Mouse (Mus musculus): ENCODE measurements around the gene Smg1. TPM values are rescaled to one million over a fixed set of nuclear protein-coding genes. Genes with fewer than 3 reads are reported as not detected.
A peak's percentile ranks its signal among the peaks of the same experiment; 100 is the strongest.

Smg1 gene
- polyA plus RNA-seq, 1 experiment from 2014 or later: 17.7 TPM

DNA sequence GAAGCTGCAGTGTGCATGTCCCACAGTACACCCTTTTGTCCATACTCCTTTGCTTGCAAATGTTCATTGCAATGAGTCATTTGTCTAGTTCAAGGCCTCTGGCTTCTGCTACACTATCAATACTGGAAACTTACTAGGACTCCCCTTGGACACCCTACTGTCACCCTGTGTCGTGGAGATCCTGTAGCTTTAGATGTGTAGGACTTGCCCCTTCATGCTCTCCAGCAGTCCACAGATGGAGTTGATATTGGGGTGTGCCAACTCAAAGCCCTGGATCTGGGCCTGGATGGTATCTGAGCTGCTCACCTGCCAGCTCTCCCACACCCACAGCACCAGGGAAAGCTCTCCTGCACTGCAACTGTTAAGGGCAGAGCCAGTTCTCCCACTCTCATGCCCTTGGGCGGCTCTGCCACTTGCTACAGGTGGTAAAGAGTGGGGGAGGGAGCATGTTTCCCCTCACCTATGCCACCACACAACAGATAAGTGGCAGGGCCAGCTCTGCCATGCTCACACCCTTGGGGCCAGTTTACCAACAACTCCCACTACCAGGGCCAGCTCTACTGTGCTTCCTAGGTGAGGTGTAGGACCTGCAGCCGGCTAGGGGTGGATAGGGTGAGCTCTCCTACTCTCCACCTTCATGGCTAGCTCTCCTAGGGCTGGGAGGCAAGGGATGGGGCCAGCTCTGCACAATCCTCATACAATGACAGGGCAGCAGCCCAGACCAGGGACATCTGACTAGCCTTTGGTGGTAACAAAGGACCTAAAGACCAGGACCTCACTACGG is 140.6 kb downstream of the Smg1 start:
- peaks cover 17% of the 10 kb centered on the region for H3K36me3 ChIP-seq (ENCODE audit: control insufficient read depth, insufficient read depth, low read length)
- H3K4me3 ChIP-seq (ENCODE audit: low read depth, low read length): no peak overlapping the region
- WGBS: 41% methylated on average over 4 of the region's 4 CpGs
- H3K27me3 ChIP-seq (ENCODE audit: control insufficient read depth, insufficient read depth, low read length): no peaks in the 10 kb centered on the region
- H3K4me2 ChIP-seq (ENCODE audit: low read depth): no peak overlapping the region
- peak; percentile 43 for ATAC-seq (ENCODE audit: insufficient read depth, low FRiP score, low TSS enrichment)
- DNase-seq (ENCODE audit: low spot score): no peak
- no peak overlapping the region for H3K9ac ChIP-seq (ENCODE audit: low read length)
- no peaks in the 10 kb centered on the region; the same call in 1 of the 2 replicates for H3K4me1 ChIP-seq (ENCODE audit: control insufficient read depth, insufficient read depth, low read length)
- H3K9me3 ChIP-seq (ENCODE audit: control insufficient read depth, low read length): no peaks in the 10 kb centered on the region
- H3K27ac ChIP-seq (ENCODE audit: low read depth, low read length): no peak overlapping the region

- Histone ChIP-seq H3K27me3 (ENCODE audit: control insufficient read depth, insufficient read depth, low read length) (no peaks in the 10 kb centered on the region), H3K4me3 (ENCODE audit: low read depth, low read length) (no peak overlapping the region), H3K4me1 (ENCODE audit: control insufficient read depth, insufficient read depth, low read length) (no peaks in the 10 kb centered on the region; the same call in 1 of the 2 replicates), H3K9ac (ENCODE audit: low read length) (no peak overlapping the region), H3K36me3 (ENCODE audit: control insufficient read depth, insufficient read depth, low read length) (peaks cover 14% of the 10 kb centered on the region), H3K4me2 (ENCODE audit: low read depth) (no peak overlapping the region), H3K9me3 (ENCODE audit: control insufficient read depth, low read length) (no peaks in the 10 kb centered on the region), H3K27ac (ENCODE audit: low read depth, low read length) (no peak overlapping the region)
- DNase-seq (ENCODE audit: low spot score) (peak; percentile 70), ATAC-seq (ENCODE audit: insufficient read depth, low FRiP score, low TSS enrichment) (no peak)
- 57% methylated on average over 4 of the region's 4 CpGs for WGBS
Observed at GRCm38 (mm10) chr7:118102231-118102630, 141.2 kb downstream of the Smg1 start.

DNA sequence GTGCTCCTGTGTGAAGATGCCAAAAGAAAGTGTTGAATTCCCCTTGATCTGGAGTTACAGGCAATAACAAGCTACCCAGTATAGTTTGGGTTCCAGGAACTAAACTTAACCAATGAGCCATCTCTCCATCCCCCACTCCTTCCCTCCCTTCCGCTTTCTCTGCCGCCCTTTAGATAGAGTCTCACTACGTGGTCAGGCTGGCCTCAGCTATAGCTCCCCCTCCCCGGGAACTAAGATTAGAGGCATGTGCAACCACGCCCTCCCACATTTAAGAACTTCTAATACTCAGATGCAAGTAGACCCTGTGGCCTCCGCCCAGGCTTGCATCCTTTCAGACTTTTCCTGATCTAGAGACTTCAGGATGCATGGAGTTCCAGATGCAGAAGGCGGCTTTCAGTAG is 145.9 kb downstream of the Smg1 start:
- ATAC-seq (ENCODE audit: insufficient read depth, low FRiP score, low TSS enrichment): no peak
- H3K4me2 ChIP-seq (ENCODE audit: low read depth): no peak overlapping the region
- H3K4me3 ChIP-seq (ENCODE audit: low read depth, low read length): no peak overlapping the region
- 71% methylated on average over 7 of the region's 7 CpGs for WGBS
- DNase-seq (ENCODE audit: low spot score): no peak
- H3K27me3 ChIP-seq (ENCODE audit: control insufficient read depth, insufficient read depth, low read length): no peaks in the 10 kb centered on the region
- no peak overlapping the region for H3K9ac ChIP-seq (ENCODE audit: low read length)
- H3K9me3 ChIP-seq (ENCODE audit: control insufficient read depth, low read length): no peaks in the 10 kb centered on the region
- H3K4me1 ChIP-seq (ENCODE audit: control insufficient read depth, insufficient read depth, low read length): no peaks in the 10 kb centered on the region
- H3K27ac ChIP-seq (ENCODE audit: low read depth, low read length): no peak overlapping the region
- H3K36me3 ChIP-seq (ENCODE audit: control insufficient read depth, insufficient read depth, low read length): no peaks in the 10 kb centered on the region

Other genes starting within 250 kb of the Smg1 start
- 596 and 656 TPM in 2 replicates for gene Rps15a, start 127.5 kb downstream of the Smg1 start, polyA plus RNA-seq (2014; fragmentation: Nextera tagmentation; extraction: Ambion mirVana)
- gene Arl6ip1, start 114.0 kb downstream of the Smg1 start, polyA plus RNA-seq (2014; fragmentation: Nextera tagmentation; extraction: Ambion mirVana): 417 and 421 TPM in 2 replicates
- 7.8 and 8.0 TPM in 2 replicates for gene Syt17, start 204.6 kb upstream of the Smg1 start, polyA plus RNA-seq (2014; fragmentation: Nextera tagmentation; extraction: Ambion mirVana)
- 1.1 and 1.4 TPM in 2 replicates for gene Itpripl2, start 248.3 kb upstream of the Smg1 start, polyA plus RNA-seq (2014; fragmentation: Nextera tagmentation; extraction: Ambion mirVana)

Data from neural tube, embryonic 11.5 days (tissue).